Mouse (Mus musculus): ENCODE measurements at regions not wholly inside any gene's neighbourhood (a gene's known extent, or its start where the extent isn't known, plus 50 kb on each side); places are given as distances from the start of the nearest gene placed in this dataset.

DNA sequence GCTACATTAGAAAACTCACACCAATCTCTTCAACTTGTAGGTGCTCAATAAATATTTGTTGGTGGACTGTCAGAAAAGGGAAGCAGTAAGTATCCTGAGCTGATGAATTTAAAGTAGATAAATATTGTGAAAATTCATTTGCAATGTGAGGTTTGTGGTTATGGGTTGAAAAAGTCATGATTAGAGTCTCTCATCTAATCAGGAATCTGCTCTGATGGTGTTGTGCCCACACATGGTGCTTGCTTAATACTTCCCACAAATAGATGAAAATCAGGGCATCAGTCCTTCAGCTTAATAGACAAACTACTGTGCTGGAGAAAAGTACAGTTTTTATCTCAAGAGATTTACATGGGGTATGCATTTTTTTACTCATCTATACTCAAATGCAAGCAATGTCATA lies 59.9 kb downstream of the S1pr1 start:
- H3K27me3 ChIP-seq (ENCODE audit: control insufficient read depth, insufficient read depth, low read length), result no peaks in the 10 kb centered on the region
- no peaks in the 10 kb centered on the region for H3K4me1 ChIP-seq (replicated peaks; ENCODE audit: control insufficient read depth, insufficient read depth, low read length)
- ATAC-seq (ENCODE audit: low FRiP score), result no peak
- no peak overlapping the region for H3K4me3 ChIP-seq (replicated peaks; ENCODE audit: low read length)
- no peaks in the 10 kb centered on the region for H3K36me3 ChIP-seq (replicated peaks; ENCODE audit: control insufficient read depth, insufficient read depth)
- no peak overlapping the region for H3K27ac ChIP-seq
- no peak overlapping the region for H3K4me2 ChIP-seq (replicated peaks)
- H3K9ac ChIP-seq, result no peak overlapping the region
- no peak for DNase-seq (ENCODE audit: low spot score)
- no peaks in the 10 kb centered on the region for H3K9me3 ChIP-seq (ENCODE audit: control insufficient read depth, low read length)

DNA sequence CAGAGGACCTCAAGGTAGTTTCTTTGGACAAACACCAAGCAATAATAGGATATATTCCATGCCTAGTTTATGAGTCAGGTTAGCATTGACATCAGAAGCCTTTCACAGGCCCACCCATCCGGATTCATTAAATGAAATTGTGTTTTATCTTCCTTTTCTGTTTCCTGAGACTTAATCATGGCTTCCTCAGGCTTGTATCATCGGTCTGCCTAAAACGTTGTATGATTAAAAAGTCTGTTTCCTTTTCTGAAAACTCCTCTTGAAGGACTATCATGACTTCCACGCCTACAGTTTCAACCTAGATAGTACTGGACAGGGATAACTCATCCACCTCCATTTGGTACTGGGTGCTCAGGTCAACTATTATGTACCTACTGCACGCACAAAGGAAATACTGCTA lies 62.6 kb downstream of the S1pr1 start:
- WGBS, result 82% methylated on average over 5 of the region's 5 CpGs
- no peak overlapping the region for H3K4me2 ChIP-seq (replicated peaks)
- H3K9me3 ChIP-seq (ENCODE audit: control insufficient read depth, low read length), result no peaks in the 10 kb centered on the region
- H3K36me3 ChIP-seq (replicated peaks; ENCODE audit: control insufficient read depth, insufficient read depth), result no peaks in the 10 kb centered on the region
- H3K27ac ChIP-seq, result no peak overlapping the region
- no peaks in the 10 kb centered on the region for H3K4me1 ChIP-seq (replicated peaks; ENCODE audit: control insufficient read depth, insufficient read depth, low read length)
- DNase-seq (ENCODE audit: low spot score) (no peak), ATAC-seq (ENCODE audit: low FRiP score) (no peak)
- no peak overlapping the region for H3K4me3 ChIP-seq (replicated peaks; ENCODE audit: low read length)
- no peak overlapping the region for H3K9ac ChIP-seq
- H3K27me3 ChIP-seq (ENCODE audit: control insufficient read depth, insufficient read depth, low read length), result no peaks in the 10 kb centered on the region

GRCm38 (mm10) chr3:115649338-115650117 lies 65.3 kb downstream of the S1pr1 start:
- Histone ChIP-seq H3K9me3 (ENCODE audit: control insufficient read depth, low read length) (no peaks in the 10 kb centered on the region), H3K4me3 (replicated peaks; ENCODE audit: low read length) (no peak overlapping the region), H3K27me3 (ENCODE audit: control insufficient read depth, insufficient read depth, low read length) (no peaks in the 10 kb centered on the region), H3K4me1 (replicated peaks; ENCODE audit: control insufficient read depth, insufficient read depth, low read length) (no peaks in the 10 kb centered on the region), H3K9ac (no peak overlapping the region), H3K4me2 (replicated peaks) (no peak overlapping the region), H3K36me3 (replicated peaks; ENCODE audit: control insufficient read depth, insufficient read depth) (no peaks in the 10 kb centered on the region), H3K27ac (no peak overlapping the region)
- no peak for ATAC-seq (ENCODE audit: low FRiP score)
- DNase-seq (ENCODE audit: low spot score), result no peak
- WGBS, result 83% methylated on average over 3 of the region's 3 CpGs

DNA sequence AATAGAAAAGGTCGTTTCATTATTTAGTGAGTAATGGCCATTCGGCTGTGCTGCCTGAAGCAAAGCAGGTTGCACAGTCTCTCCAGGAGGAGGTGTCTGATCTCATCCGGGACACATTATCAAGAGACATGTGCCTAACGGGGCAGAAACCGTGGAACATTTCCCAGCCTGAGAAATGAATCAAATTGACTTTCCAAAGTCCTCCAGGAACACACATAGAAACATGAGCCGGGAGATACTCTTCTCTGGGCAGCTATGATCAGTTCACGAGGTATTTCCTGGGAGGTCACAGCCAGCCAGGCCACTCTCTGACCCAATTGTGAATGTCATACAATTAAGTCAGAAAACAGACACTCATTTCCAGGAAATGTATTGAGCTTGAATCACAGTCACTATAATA lies 67.9 kb downstream of the S1pr1 start:
- Histone ChIP-seq H3K4me2 (replicated peaks) (no peak overlapping the region), H3K36me3 (replicated peaks; ENCODE audit: control insufficient read depth, insufficient read depth) (no peaks in the 10 kb centered on the region), H3K4me3 (replicated peaks; ENCODE audit: low read length) (no peak overlapping the region), H3K27ac (no peak overlapping the region), H3K9me3 (ENCODE audit: control insufficient read depth, low read length) (no peaks in the 10 kb centered on the region), H3K4me1 (replicated peaks; ENCODE audit: control insufficient read depth, insufficient read depth, low read length) (0 out of 2 replicates have a peak, but pooled peaks cover 1% of the 10 kb centered on the region), H3K27me3 (ENCODE audit: control insufficient read depth, insufficient read depth, low read length) (no peaks in the 10 kb centered on the region), H3K9ac (no peak overlapping the region)
- DNase-seq (ENCODE audit: low spot score) (no peak), ATAC-seq (ENCODE audit: low FRiP score) (no peak)
- WGBS, result 67% methylated on average over 7 of the region's 7 CpGs

- H3K36me3 ChIP-seq (replicated peaks; ENCODE audit: control insufficient read depth, insufficient read depth), result no peaks in the 10 kb centered on the region
- no peak overlapping the region for H3K27ac ChIP-seq
- no peak overlapping the region for H3K4me2 ChIP-seq (replicated peaks)
- H3K4me3 ChIP-seq (replicated peaks; ENCODE audit: low read length), result no peak overlapping the region
- H3K27me3 ChIP-seq (ENCODE audit: control insufficient read depth, insufficient read depth, low read length), result no peaks in the 10 kb centered on the region
- DNase-seq (ENCODE audit: low spot score), result no peak
- ATAC-seq (ENCODE audit: low FRiP score), result no peak
- no peak overlapping the region for H3K9ac ChIP-seq
- WGBS, result 91% methylated on average over 5 of the region's 5 CpGs
- H3K4me1 ChIP-seq (replicated peaks; ENCODE audit: control insufficient read depth, insufficient read depth, low read length), result 0 out of 2 replicates have a peak, but pooled peaks cover 4% of the 10 kb centered on the region
- H3K9me3 ChIP-seq (ENCODE audit: control insufficient read depth, low read length), result no peaks in the 10 kb centered on the region
Observed at GRCm38 (mm10) chr3:115644307-115644706, 70.6 kb downstream of the S1pr1 start.

GRCm38 (mm10) chr3:115642846-115643260 lies 72.0 kb downstream of the S1pr1 start:
- H3K27ac ChIP-seq, result no peak overlapping the region

DNA sequence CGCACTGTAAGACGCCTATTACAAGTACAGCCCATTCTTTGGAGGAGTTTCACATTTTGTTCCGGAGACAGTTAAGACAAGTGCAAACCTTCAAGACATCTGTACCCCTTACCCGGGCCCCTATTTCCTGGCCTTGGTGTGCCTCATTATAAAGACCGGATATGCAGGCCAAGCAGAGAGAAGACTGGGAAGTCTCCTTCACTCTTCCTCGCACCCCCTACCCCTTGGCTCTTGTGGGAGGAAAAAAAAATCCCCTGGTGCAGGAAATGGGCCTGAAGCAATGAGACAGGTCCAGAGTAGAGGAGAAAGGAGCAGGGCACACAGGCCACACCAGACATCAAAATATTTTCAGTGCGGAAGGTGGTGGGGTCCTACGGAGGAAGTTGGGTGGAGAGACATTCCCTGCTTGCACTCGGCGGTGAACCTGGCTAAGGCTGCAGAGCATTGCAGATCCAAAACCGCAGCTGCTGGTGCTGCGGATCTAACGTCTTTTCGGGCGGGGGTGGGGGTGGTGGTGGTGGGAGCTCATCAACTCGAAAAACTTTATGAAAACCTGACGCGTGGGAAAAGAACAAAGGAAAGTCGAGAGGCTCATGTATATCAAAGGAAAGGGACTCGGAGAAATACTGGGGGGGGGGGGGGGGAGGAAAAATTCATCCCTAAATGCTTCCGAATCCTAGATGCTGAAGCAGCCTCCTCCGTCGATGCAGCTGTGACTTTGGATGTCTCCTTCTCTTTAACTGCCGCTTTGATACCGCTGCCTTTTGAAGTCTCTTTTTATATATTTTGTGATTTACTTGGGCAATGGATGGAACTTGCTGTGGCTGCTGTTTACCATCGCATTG lies 72.6 kb downstream of the S1pr1 start:
- Histone ChIP-seq H3K27ac (peak overlapping the region; percentile 46; the same call in 1 of the 2 replicates), H3K27me3 (ENCODE audit: control insufficient read depth, insufficient read depth, low read length) (no peaks in the 10 kb centered on the region), H3K4me1 (replicated peaks; ENCODE audit: control insufficient read depth, insufficient read depth, low read length) (0 out of 2 replicates have a peak, but pooled peaks cover 4% of the 10 kb centered on the region), H3K4me2 (replicated peaks) (peak overlapping the region; percentile 65), H3K9ac (peak overlapping the region; percentile 47), H3K4me3 (replicated peaks; ENCODE audit: low read length) (peak overlapping the region; percentile 40), H3K9me3 (ENCODE audit: control insufficient read depth, low read length) (no peaks in the 10 kb centered on the region), H3K36me3 (replicated peaks; ENCODE audit: control insufficient read depth, insufficient read depth) (no peaks in the 10 kb centered on the region)
- no peak for DNase-seq (ENCODE audit: low spot score)
- peak; percentile 69 for ATAC-seq (ENCODE audit: low FRiP score)
- 7% methylated on average over 26 of the region's 26 CpGs for WGBS

More at GRCm38 (mm10) chr3:115642846-115643260, 72.0 kb downstream of the S1pr1 start:
- Histone ChIP-seq H3K9ac (peak overlapping the region; percentile 47), H3K27me3 (ENCODE audit: control insufficient read depth, insufficient read depth, low read length) (no peaks in the 10 kb centered on the region), H3K9me3 (ENCODE audit: control insufficient read depth, low read length) (no peaks in the 10 kb centered on the region), H3K4me3 (replicated peaks; ENCODE audit: low read length) (peak overlapping the region; percentile 40), H3K36me3 (replicated peaks; ENCODE audit: control insufficient read depth, insufficient read depth) (no peaks in the 10 kb centered on the region), H3K4me2 (replicated peaks) (peak overlapping the region; percentile 65), H3K4me1 (replicated peaks; ENCODE audit: control insufficient read depth, insufficient read depth, low read length) (0 out of 2 replicates have a peak, but pooled peaks cover 4% of the 10 kb centered on the region)
- no peak; the same call in 1 of the 2 replicates for ATAC-seq (ENCODE audit: low FRiP score)
- peak; percentile 82 for DNase-seq (ENCODE audit: low spot score)
- WGBS, result 8% methylated on average over 11 of the region's 11 CpGs

GRCm38 (mm10) chr3:115641411-115641810 lies 73.5 kb downstream of the S1pr1 start:
- ATAC-seq (ENCODE audit: low FRiP score), result no peak
- H3K4me2 ChIP-seq (replicated peaks), result peak overlapping the region; percentile 65
- 53% methylated on average over 6 of the region's 6 CpGs for WGBS

GRCm38 (mm10) chr3:115635487-115635886 lies 79.4 kb downstream of the S1pr1 start:
- ATAC-seq (ENCODE audit: low FRiP score), result no peak
- Histone ChIP-seq H3K27ac (no peak overlapping the region), H3K9ac (no peak overlapping the region), H3K36me3 (replicated peaks; ENCODE audit: control insufficient read depth, insufficient read depth) (no peaks in the 10 kb centered on the region), H3K4me1 (replicated peaks; ENCODE audit: control insufficient read depth, insufficient read depth, low read length) (peaks cover 12% of the 10 kb centered on the region), H3K4me3 (replicated peaks; ENCODE audit: low read length) (no peak overlapping the region), H3K27me3 (ENCODE audit: control insufficient read depth, insufficient read depth, low read length) (no peaks in the 10 kb centered on the region), H3K9me3 (ENCODE audit: control insufficient read depth, low read length) (no peaks in the 10 kb centered on the region), H3K4me2 (replicated peaks) (no peak overlapping the region)
- 90% methylated on average over 4 of the region's 4 CpGs for WGBS
- no peak for DNase-seq (ENCODE audit: low spot score)

More at GRCm38 (mm10) chr3:115641411-115641810, 73.5 kb downstream of the S1pr1 start:
- Histone ChIP-seq H3K27ac (0 out of 2 replicates have a peak overlapping the region, but pooled peaks have one; percentile 46), H3K9ac (peak overlapping the region; percentile 47; the same call in 1 of the 2 replicates), H3K27me3 (ENCODE audit: control insufficient read depth, insufficient read depth, low read length) (no peaks in the 10 kb centered on the region), H3K36me3 (replicated peaks; ENCODE audit: control insufficient read depth, insufficient read depth) (no peaks in the 10 kb centered on the region), H3K9me3 (ENCODE audit: control insufficient read depth, low read length) (no peaks in the 10 kb centered on the region), H3K4me1 (replicated peaks; ENCODE audit: control insufficient read depth, insufficient read depth, low read length) (0 out of 2 replicates have a peak, but pooled peaks cover 4% of the 10 kb centered on the region), H3K4me3 (replicated peaks; ENCODE audit: low read length) (no peak overlapping the region)
- no peak for DNase-seq (ENCODE audit: low spot score)

All from hindbrain, embryonic 14.5 days (tissue).